Mouse (Mus musculus) Patski (cell line): ENCODE results near the gene Glis1. TPM values are rescaled to one million over a fixed set of nuclear protein-coding genes. Genes with fewer than 3 reads are reported as not detected.
"Not testable (repeated sequence)": the region's sequence is repeated elsewhere in the genome, so short reads cannot be mapped to it uniquely, and the experiment has no call there.

Source experiments
- ATAC-seq: fragments of 100-300 bp; one replicate; pipeline ENCODE4 v1.8.0; 2021
- CTCF ChIA-PET: fragments of 350-600 bp; sonication (Branson Sonifier 250); formaldehyde crosslinking; loops from one replicate; lab custom pipeline; 2022; ENCODE audit warnings: inconsistent platforms; lab: Charles Lee
- POLR2A ChIA-PET: fragments of 350-600 bp; sonication (Branson Sonifier 250); formaldehyde crosslinking; loops from one replicate; lab custom pipeline; 2022; ENCODE audit warnings: antibody characterized with exemption, inconsistent platforms; lab: Charles Lee
- DNase-seq: peaks from one replicate; pipeline ENCODE4 v3.0.0-alpha.2; 2011; ENCODE audit warnings: low read depth, low spot score
- H3K27me3 ChIP-seq: fragments of 371-371 bp; one replicate; pipeline ENCODE4 v1.5.1; 2021
- CTCF ChIP-seq: fragments of 100-300 bp; IDR thresholded peaks from one replicate; pipeline ENCODE4 v1.5.1; 2021
- in situ Hi-C: fragments of 300-500 bp; cut with MboI; formaldehyde crosslinking; loops from 3 replicates; pipeline ENCODE4 v1.11.1; 2018; ENCODE audit warnings: low pct_unique_long_range_greater_than_20kb, mixed read lengths
- polyA plus RNA-seq: library from polyadenylated mRNA; unstranded; gene quantifications from one replicate; pipeline ENCODE4 v1.2.3, GENCODE M21; 2021

Glis1 gene
- polyA plus RNA-seq, 1 experiment from 2014 or later: 1.1 TPM

- no peak for DNase-seq
- CTCF ChIA-PET: no interaction called here
- no peaks in the 10 kb centered on the region for H3K27me3 ChIP-seq
- POLR2A ChIA-PET: no interaction called here
- no peak for TF ChIP-seq CTCF
- in situ Hi-C loops: no loop called here
- no peak for ATAC-seq
Measured at GRCm38 (mm10) chr4:107597898-107598580, 163.6 kb downstream of the Glis1 start.

DNA sequence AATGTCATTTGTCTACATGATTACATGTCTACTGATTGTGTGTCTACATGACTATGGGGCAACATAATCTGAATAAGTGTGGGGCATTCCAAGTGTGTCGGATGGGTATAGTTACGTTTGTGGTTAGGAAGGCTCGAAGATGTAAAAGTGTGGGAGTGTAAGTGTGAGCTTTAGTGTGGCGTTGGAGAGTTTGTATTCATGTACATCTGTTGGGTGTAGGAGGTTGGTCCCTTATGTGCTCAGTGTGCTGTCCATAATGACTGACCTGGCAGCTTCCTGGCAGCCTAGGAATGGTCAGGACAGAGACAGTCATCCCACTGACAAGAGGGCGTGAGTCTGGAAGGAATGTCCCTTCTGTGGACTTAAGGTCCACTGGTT lies 164.2 kb downstream of the Glis1 start:
- H3K27me3 ChIP-seq, DNase-seq, CTCF ChIA-PET, ATAC-seq, in situ Hi-C loops, POLR2A ChIA-PET: not testable (repeated sequence)

DNA sequence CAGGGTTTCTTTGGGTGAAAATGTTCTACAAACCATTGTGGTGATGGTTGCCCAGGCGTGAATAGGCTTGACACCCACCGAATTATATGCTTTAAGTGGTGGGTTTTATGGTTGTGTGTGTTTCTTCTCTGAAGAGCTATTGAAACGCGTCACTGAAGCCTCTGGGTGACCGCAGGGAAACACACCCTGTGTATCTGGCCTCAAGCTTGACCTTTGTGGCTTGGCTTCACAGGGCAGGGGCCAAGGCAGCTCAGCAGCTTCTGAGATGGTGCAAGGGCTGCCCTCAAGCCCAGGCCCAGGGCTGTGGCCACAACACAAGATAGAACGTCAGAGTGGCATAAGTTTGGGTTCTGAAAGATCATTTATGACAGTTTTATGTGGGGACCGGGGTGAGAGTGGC lies 167.9 kb downstream of the Glis1 start:
- CTCF ChIA-PET: interaction anchor here (0.7 kb wide), 1 partner anchor 15 kb away, joined by 3 read pairs; no protein-coding TSS in a partner anchor

GRCm38 (mm10) chr4:107602787-107603186 lies 168.4 kb downstream of the Glis1 start:
- DNase-seq: no peak
- POLR2A ChIA-PET: no interaction called here
- CTCF ChIA-PET: interaction anchor here (0.7 kb wide), 2 partner anchors 8 to 50 kb away, joined by 3 read pairs; no protein-coding TSS in a partner anchor
- TF ChIP-seq CTCF: no peak
- in situ Hi-C loops: no loop called here
- ATAC-seq: no peak
- H3K27me3 ChIP-seq: no peaks in the 10 kb centered on the region

More for the DNA sequence above, 167.9 kb downstream of the Glis1 start:
- in situ Hi-C loops: no loop called here
- ATAC-seq: no peak
- no peak for DNase-seq
- POLR2A ChIA-PET: no interaction called here
- H3K27me3 ChIP-seq: no peaks in the 10 kb centered on the region
- TF ChIP-seq CTCF: no peak

DNA sequence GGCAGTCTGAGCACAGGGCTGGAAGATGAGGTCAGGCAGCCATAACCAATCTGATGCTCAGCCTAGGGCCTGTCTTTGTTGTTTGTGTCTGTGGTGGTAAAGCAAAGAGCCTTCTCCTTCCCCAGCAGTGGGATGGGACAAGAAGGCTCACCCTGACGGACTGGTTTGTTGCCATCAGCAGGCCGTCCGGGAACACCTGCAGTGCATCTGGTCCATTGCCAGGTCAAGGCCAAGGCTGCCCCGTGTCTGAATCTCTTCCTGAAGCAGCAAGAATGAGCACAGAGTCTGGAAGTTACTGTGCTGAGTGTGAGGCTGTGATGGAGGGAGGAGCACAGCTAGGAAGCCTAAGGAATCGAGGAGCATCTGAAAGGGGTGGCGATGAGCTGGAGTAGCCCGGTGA lies 168.8 kb downstream of the Glis1 start:
- POLR2A ChIA-PET: no interaction called here
- no peak for TF ChIP-seq CTCF
- ATAC-seq: no peak
- no peaks in the 10 kb centered on the region for H3K27me3 ChIP-seq
- CTCF ChIA-PET: interaction anchor here (0.7 kb wide), 2 partner anchors 8 to 50 kb away, joined by 3 read pairs; no protein-coding TSS in a partner anchor
- no peak for DNase-seq
- in situ Hi-C loops: no loop called here

GRCm38 (mm10) chr4:107605964-107606602 lies 171.7 kb downstream of the Glis1 start:
- TF ChIP-seq CTCF: no peak
- CTCF ChIA-PET: no interaction called here
- ATAC-seq (no peak), DNase-seq (no peak)
- POLR2A ChIA-PET: no interaction called here
- in situ Hi-C loops: no loop called here
- H3K27me3 ChIP-seq: no peaks in the 10 kb centered on the region

DNA sequence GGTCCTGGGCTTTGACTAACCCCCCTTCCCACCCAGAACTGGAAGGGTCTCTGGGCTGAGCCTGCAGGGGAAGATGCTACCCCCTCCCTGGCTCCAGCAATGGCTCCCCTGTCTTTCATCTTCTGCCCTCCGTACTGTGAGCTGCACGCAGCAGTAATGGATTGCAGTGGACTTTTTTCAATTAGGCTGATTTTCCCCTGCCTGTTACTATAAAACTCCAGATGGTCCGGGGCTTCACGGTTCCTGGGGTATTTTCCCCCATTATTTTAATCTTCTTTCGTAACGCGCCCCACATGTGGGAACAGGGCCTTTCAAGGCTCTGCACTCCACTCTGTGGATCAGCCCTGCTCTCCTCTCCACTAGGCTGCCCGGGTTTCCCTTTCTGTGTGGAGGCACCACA lies 175.4 kb downstream of the Glis1 start:
- ChIA-PET CTCF (no interaction called here), POLR2A (no interaction called here)
- H3K27me3 ChIP-seq: no peaks in the 10 kb centered on the region
- no peak for ATAC-seq
- no peak for TF ChIP-seq CTCF
- DNase-seq: no peak
- in situ Hi-C loops: no loop called here

DNA sequence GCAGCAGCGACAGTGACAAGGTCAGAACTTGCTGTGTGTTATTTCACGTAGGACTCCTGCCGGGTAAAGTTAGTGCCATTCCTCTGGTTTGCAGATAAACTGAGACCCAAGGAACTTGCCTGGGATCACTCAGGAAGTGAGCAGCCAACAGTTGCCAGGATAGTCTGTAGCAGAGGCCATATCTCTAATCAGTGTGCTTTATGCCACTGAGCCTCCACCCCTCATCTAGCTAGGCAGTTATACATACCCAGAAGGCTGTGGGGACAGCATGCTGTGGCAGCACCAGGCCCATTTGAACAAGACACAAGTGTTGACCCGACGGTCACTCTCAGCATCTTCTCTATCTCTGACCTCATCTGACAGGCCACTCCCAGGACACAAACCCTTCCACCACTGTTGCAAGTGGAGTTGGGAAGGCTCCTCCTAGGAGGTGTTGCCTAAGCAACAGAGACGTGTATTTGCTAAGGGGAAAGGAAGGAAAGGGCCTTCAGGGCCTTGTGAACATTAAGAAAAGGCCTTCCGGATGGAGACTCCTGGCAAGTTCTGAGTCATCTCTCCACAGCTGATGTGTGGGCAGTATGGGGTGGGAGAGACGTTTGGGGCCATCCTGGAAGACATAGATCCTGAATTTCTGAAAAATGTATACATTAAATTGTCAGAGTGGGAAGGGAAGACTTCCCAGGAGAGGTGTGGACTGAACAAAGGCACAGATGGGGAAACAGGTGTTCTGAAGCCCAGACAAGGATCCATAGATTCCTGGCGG lies 177.7 kb downstream of the Glis1 start:
- ATAC-seq: no peak
- DNase-seq: no peak
- in situ Hi-C loops: no loop called here
- TF ChIP-seq CTCF: no peak
- ChIA-PET POLR2A (no interaction called here), CTCF (no interaction called here)
- H3K27me3 ChIP-seq: no peaks in the 10 kb centered on the region

GRCm38 (mm10) chr4:107617596-107618230 lies 183.3 kb downstream of the Glis1 start:
- no peak for TF ChIP-seq CTCF
- no peak for ATAC-seq
- in situ Hi-C loops: no loop called here
- no peak for DNase-seq
- POLR2A ChIA-PET: no interaction called here
- no peaks in the 10 kb centered on the region for H3K27me3 ChIP-seq
- CTCF ChIA-PET: interaction anchor here (1.4 to 1.9 kb wide), 3 partner anchors 9 to 100 kb away, joined by 3 to 5 read pairs (median 3); no protein-coding TSS in a partner anchor

GRCm38 (mm10) chr4:107619487-107619886 lies 185.1 kb downstream of the Glis1 start:
- ATAC-seq (no peak), DNase-seq (no peak)
- POLR2A ChIA-PET: no interaction called here
- no peaks in the 10 kb centered on the region for H3K27me3 ChIP-seq
- in situ Hi-C loops: no loop called here
- TF ChIP-seq CTCF: no peak
- CTCF ChIA-PET: no interaction called here
